Comparison of ENCODE assay signal across 13 mouse cellular contexts in the genomic region with DNA sequence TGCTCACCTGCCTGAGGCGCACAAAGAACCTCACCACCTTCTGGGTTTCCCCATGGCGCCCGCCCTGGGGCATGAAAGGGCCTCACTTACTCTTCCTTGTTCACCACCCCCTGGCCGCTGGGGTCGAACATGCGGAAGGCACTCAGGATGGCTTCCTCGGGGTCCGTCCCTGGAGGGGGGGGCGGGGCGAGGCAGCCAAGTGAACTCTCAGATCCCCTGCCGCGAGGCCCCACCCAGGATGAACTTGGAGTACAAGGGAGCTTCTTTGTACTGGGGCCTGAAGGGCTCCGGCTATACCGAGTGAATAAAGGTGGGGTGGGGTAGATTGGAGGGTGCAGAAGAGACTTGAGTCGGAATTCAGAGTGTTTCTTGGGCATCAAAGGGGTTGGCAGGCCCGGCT. TPM values are rescaled to one million over a fixed set of nuclear protein-coding genes. Genes with fewer than 3 reads are reported as not detected.
A peak's percentile ranks its signal among the peaks of the same experiment; 100 is the strongest.
DNase-seq lines count a peak whose midpoint lies in the region; ATAC-seq and TF ChIP-seq lines count a peak whose summit lies in the region.
"Had no signal": no experiment of that assay in that cellular context is flagged by ENCODE, and none has a peak within 500 bp of the region (broad histone marks: within the 10 kb centered on the region; RNA-seq: fewer than 3 reads in every experiment).

No protein-coding gene starts in this region.

- H3K27me3 ChIP-seq in heart, embryonic 13.5 days (replicated peaks) = peaks cover 19% of the 10 kb centered on the region
- no peaks in the 10 kb centered on the region for H3K27me3 ChIP-seq in lung, embryonic 14.5 days (ENCODE audit: insufficient read depth, low read length)
- H3K27me3 ChIP-seq in limb, embryonic 10.5 days (ENCODE audit: low read depth, poor library complexity, severe bottlenecking) = peaks cover 66% of the 10 kb centered on the region

- peaks cover 92% of the 10 kb centered on the region for H3K4me1 ChIP-seq in heart, embryonic 13.5 days
- H3K4me1 ChIP-seq in lung, embryonic 14.5 days (ENCODE audit: insufficient read depth) = peaks cover 16% of the 10 kb centered on the region; the same call in 1 of the 2 replicates
- H3K4me1 ChIP-seq in ES-E14 (ENCODE audit: control insufficient read depth in 2 of 2, insufficient read depth in 2 of 2, low read length in 2 of 2, poor library complexity in 1 of 2) = peaks cover 3 to 34% of the 10 kb centered on the region in 2 experiments; a peak in 3 of 4 replicates
- peaks cover 47% of the 10 kb centered on the region for H3K4me1 ChIP-seq in limb, embryonic 10.5 days

- intact Hi-C loops in heart, postnatal 14 days (cut with DNase I) = no loop called here

- H3K4me2 ChIP-seq in heart, embryonic 13.5 days = peak overlapping the region; percentile 71
- H3K4me2 ChIP-seq in lung, embryonic 14.5 days = peak overlapping the region; percentile 40; the same call in 1 of the 2 replicates

- no peak for TF ChIP-seq CTCF in lung, embryonic 14.5 days (IDR thresholded peaks at IDR 0.05; ENCODE audit: low read depth)

- no peak for DNase-seq in heart, postnatal 14 days
- DNase-seq in lung, embryonic 14.5 days = no peak
- DNase-seq in lung, adult 18-20 months = no peak
- no peak for DNase-seq in ES-E14 (ENCODE audit: low read depth, low spot score)
- no peak for DNase-seq in limb, embryonic 10.5 days (ENCODE audit: low spot score)
- no peak for DNase-seq in right cerebral cortex, adult 18-20 months
- DNase-seq in layer of hippocampus, postnatal 10 days (ENCODE audit: low spot score in 2 of 2) = no peak
- DNase-seq: gastrocnemius, postnatal 36 days; kidney, postnatal 36 days had no signal

- in situ Hi-C loops in ES-E14 (cut with MboI; ENCODE audit: low sequenced_read_pairs in 2 of 2, unreplicated experiment in 2 of 2) = no loop called here

- no peaks in the 10 kb centered on the region for H3K9me3 ChIP-seq in heart, embryonic 13.5 days
- no peaks in the 10 kb centered on the region for H3K9me3 ChIP-seq in lung, embryonic 14.5 days (ENCODE audit: low read depth, low read length)
- H3K9me3 ChIP-seq in ES-E14 (ENCODE audit: control insufficient read depth, insufficient read depth, low read depth, low read length) = no peaks in the 10 kb centered on the region
- no peaks in the 10 kb centered on the region for H3K9me3 ChIP-seq in limb, embryonic 10.5 days (replicated peaks)
- H3K9me3 ChIP-seq: megakaryocyte, embryonic 14.5 days had no signal

- 8% methylated on average over 16 of the region's 16 CpGs for WGBS in heart, embryonic 13.5 days
- 13% methylated on average over 16 of the region's 16 CpGs for WGBS in lung, embryonic 14.5 days
- 18% methylated on average over 16 of the region's 16 CpGs for WGBS in limb, embryonic 10.5 days

- peak overlapping the region; percentile 90 for H3K9ac ChIP-seq in heart, embryonic 13.5 days
- peak overlapping the region; percentile 40; the same call in 1 of the 2 replicates for H3K9ac ChIP-seq in lung, embryonic 14.5 days
- H3K9ac ChIP-seq in ES-E14 (ENCODE audit: insufficient read depth, low read depth, low read length, poor library complexity, severe bottlenecking) = peak overlapping the region; percentile 4; the same call in 1 of the 2 replicates

- peak overlapping the region; percentile 97 for H3K27ac ChIP-seq in heart, embryonic 13.5 days (replicated peaks)
- peak overlapping the region; percentile 7 for H3K27ac ChIP-seq in lung, embryonic 14.5 days (ENCODE audit: low read depth)
- no peak overlapping the region for H3K27ac ChIP-seq in ES-E14 (ENCODE audit: insufficient read depth, low read depth, low read length, poor library complexity, severe bottlenecking)
- 0 out of 2 replicates have a peak overlapping the region, but pooled peaks have one; percentile 4 for H3K27ac ChIP-seq in limb, embryonic 10.5 days

- peaks cover 6% of the 10 kb centered on the region; the same call in 1 of the 2 replicates for H3K36me3 ChIP-seq in heart, embryonic 13.5 days
- no peaks in the 10 kb centered on the region for H3K36me3 ChIP-seq in lung, embryonic 14.5 days (ENCODE audit: insufficient read depth)
- no peaks in the 10 kb centered on the region for H3K36me3 ChIP-seq in ES-E14 (ENCODE audit: control insufficient read depth, insufficient read depth, low read length, poor library complexity, severe bottlenecking)
- H3K36me3 ChIP-seq in limb, embryonic 10.5 days = no peaks in the 10 kb centered on the region

- H3K4me3 ChIP-seq in heart, embryonic 13.5 days = peak overlapping the region; percentile 57
- H3K4me3 ChIP-seq in lung, embryonic 14.5 days (ENCODE audit: low read depth, low read length) = peak overlapping the region; percentile 17
- peak overlapping the region; percentile 32 to 55; a peak in 3 of 4 replicates for H3K4me3 ChIP-seq in ES-E14 (ENCODE audit: insufficient read depth in 1 of 2, low read depth in 1 of 2, low read length in 2 of 2, poor library complexity in 1 of 2, severe bottlenecking in 1 of 2)
- peak overlapping the region; percentile 12 for H3K4me3 ChIP-seq in limb, embryonic 10.5 days
- H3K4me3 ChIP-seq: megakaryocyte, embryonic 14.5 days had no signal

- ATAC-seq in heart, embryonic 13.5 days (ENCODE audit: extremely low read depth, insufficient number of reproducible peaks, low FRiP score, low TSS enrichment) = 0 out of 2 replicates have a peak, but pooled peaks have one; percentile 15
- no peak for ATAC-seq in lung, embryonic 14.5 days (ENCODE audit: insufficient read depth)

TF ChIP-seq in ES-E14, 5 proteins besides CTCF, POLR2A, EP300 and RAD21:
- TF ChIP-seq MAFK (IDR thresholded peaks at IDR 0.05; ENCODE audit: insufficient read depth, low read depth, low read length) (no peak), HCFC1 (IDR thresholded peaks at IDR 0.05; ENCODE audit: borderline replicate concordance, insufficient read depth, low read length) (no peak), ZNF384 (IDR thresholded peaks at IDR 0.05; ENCODE audit: low read depth, low read length) (no peak), ZC3H11A (IDR thresholded peaks at IDR 0.05; ENCODE audit: borderline replicate concordance, low read depth, low read length) (no peak), CHD2 (IDR thresholded peaks at IDR 0.05; ENCODE audit: low read depth, low read length) (no peak)
TF ChIP-seq in ES-E14: peak in this region for 0.

RNA-seq across cellular contexts. Expression of a gene that starts 1.4 kb away (rescaled TPM):
- polyA plus RNA-seq in heart, embryonic 13.5 days (2015; fragmentation: Nextera tagmentation; extraction: Ambion mirVana) = 4,508 and 5,229 TPM in 2 replicates
- total RNA-seq in heart, postnatal 14 days (2021) = 100 to 1,000 TPM; 304 to 849 TPM
- polyA plus RNA-seq in lung, embryonic 14.5 days (2014; fragmentation: Nextera tagmentation; extraction: Ambion mirVana) = 21.4 and 344 TPM in 2 replicates
- 10.4 and 11.3 TPM in 2 replicates for total RNA-seq in ES-E14 (2012; rRNA removed)
- 6.8 and 8.0 TPM in 2 replicates for polyA plus RNA-seq in limb, embryonic 10.5 days (2016; fragmentation: Nextera tagmentation; extraction: Ambion mirVana)
- total RNA-seq in layer of hippocampus, postnatal 10 days (2021) = not detected
- total RNA-seq: common myeloid progenitor, adult 5-6 weeks; gastrocnemius, postnatal 36 days; left cerebral cortex, postnatal 14 days had no signal

RNA-seq across cellular contexts. Expression of a gene that starts 19.1 kb away (rescaled TPM):
- polyA plus RNA-seq in heart, embryonic 13.5 days (2015; fragmentation: Nextera tagmentation; extraction: Ambion mirVana) = 109 and 127 TPM in 2 replicates
- 10 to 100 TPM; 31.0 to 33.0 TPM for total RNA-seq in heart, postnatal 14 days (2021)
- 148 and 156 TPM in 2 replicates for polyA plus RNA-seq in lung, embryonic 14.5 days (2014; fragmentation: Nextera tagmentation; extraction: Ambion mirVana)
- total RNA-seq in ES-E14 (2012; rRNA removed) = 103 and 126 TPM in 2 replicates
- 165 and 175 TPM in 2 replicates for polyA plus RNA-seq in limb, embryonic 10.5 days (2016; fragmentation: Nextera tagmentation; extraction: Ambion mirVana)
- total RNA-seq in layer of hippocampus, postnatal 10 days (2021) = 10 to 100 TPM; 21.5 to 32.3 TPM

RNA-seq across cellular contexts. Expression of a gene that starts 35.5 kb away (rescaled TPM):
- 32.3 and 36.1 TPM in 2 replicates for polyA plus RNA-seq in heart, embryonic 13.5 days (2015; fragmentation: Nextera tagmentation; extraction: Ambion mirVana)
- 10 to 100 TPM; 27.1 to 32.5 TPM for total RNA-seq in heart, postnatal 14 days (2021)
- 30.8 and 32.5 TPM in 2 replicates for polyA plus RNA-seq in lung, embryonic 14.5 days (2014; fragmentation: Nextera tagmentation; extraction: Ambion mirVana)
- total RNA-seq in ES-E14 (2012; rRNA removed) = 8.5 and 14.5 TPM in 2 replicates
- polyA plus RNA-seq in limb, embryonic 10.5 days (2016; fragmentation: Nextera tagmentation; extraction: Ambion mirVana) = 8.2 TPM in 2 replicates
- total RNA-seq in layer of hippocampus, postnatal 10 days (2021) = 10 to 100 TPM; 13.0 to 16.0 TPM
- total RNA-seq: common myeloid progenitor, adult 5-6 weeks had no signal

RNA-seq across cellular contexts. Expression of a gene that starts 52.7 kb away (rescaled TPM):
- 1.2 and 1.5 TPM in 2 replicates for polyA plus RNA-seq in heart, embryonic 13.5 days (2015; fragmentation: Nextera tagmentation; extraction: Ambion mirVana)
- 1 to 10 TPM; 4.6 to 6.6 TPM for total RNA-seq in heart, postnatal 14 days (2021)
- polyA plus RNA-seq in lung, embryonic 14.5 days (2014; fragmentation: Nextera tagmentation; extraction: Ambion mirVana) = 0.84 and 1.9 TPM in 2 replicates
- 0.76 and 0.85 TPM in 2 replicates for total RNA-seq in ES-E14 (2012; rRNA removed)
- 0.55 and 1.3 TPM in 2 replicates for polyA plus RNA-seq in limb, embryonic 10.5 days (2016; fragmentation: Nextera tagmentation; extraction: Ambion mirVana)
- total RNA-seq in layer of hippocampus, postnatal 10 days (2021) = 1 to 10 TPM; 3.5 to 3.9 TPM
- total RNA-seq: common myeloid progenitor, adult 5-6 weeks had no signal

RNA-seq across cellular contexts. Expression of a gene that starts 58.3 kb away (rescaled TPM):
- 39.1 and 41.1 TPM in 2 replicates for polyA plus RNA-seq in heart, embryonic 13.5 days (2015; fragmentation: Nextera tagmentation; extraction: Ambion mirVana)
- total RNA-seq in heart, postnatal 14 days (2021) = 10 to 100 TPM; 72.2 to 75.4 TPM
- 25.0 and 26.1 TPM in 2 replicates for polyA plus RNA-seq in lung, embryonic 14.5 days (2014; fragmentation: Nextera tagmentation; extraction: Ambion mirVana)
- total RNA-seq in ES-E14 (2012; rRNA removed) = 63.7 and 72.2 TPM in 2 replicates
- polyA plus RNA-seq in limb, embryonic 10.5 days (2016; fragmentation: Nextera tagmentation; extraction: Ambion mirVana) = 55.5 and 65.5 TPM in 2 replicates
- total RNA-seq in layer of hippocampus, postnatal 10 days (2021) = 100 to 1,000 TPM; 108 TPM

Comparison
In these comparisons a context has a peak if more than half of its experiments do, and no peak if none do; other contexts are left out.
1. H3K9ac ChIP-seq: peak in every context shown above with its lines; median percentile 90 in heart, embryonic 13.5 days; 40 in lung, embryonic 14.5 days; 4 in ES-E14.
2. RNA of a gene that starts 1.4 kb away (total RNA-seq): 304 to 849 TPM in heart, postnatal 14 days; 10.4 to 11.3 TPM in ES-E14 and not detected in layer of hippocampus, postnatal 10 days; every median in the first group is over 10 times any median in the second.
3. Peak in every context shown above with its lines, with median percentiles within 50 percentile points of each other: H3K4me3 ChIP-seq.